Mouse (Mus musculus) myocyte (in vitro differentiated cells): ENCODE measurements at regions not wholly inside any gene's neighbourhood (a gene's known extent, or its start where the extent isn't known, plus 50 kb on each side); places are given as distances from the start of the nearest gene placed in this dataset.

Source experiments
- POLR2A ChIP-seq: IDR thresholded peaks from one replicate; pipeline ENCODE4 v1.6.1; 2011; ENCODE audit warnings: low read depth, mild to moderate bottlenecking, control low read depth, moderate library complexity; ENCODE audit not compliant: insufficient read length
- USF1 ChIP-seq: IDR thresholded peaks from one replicate; pipeline ENCODE4 v1.6.1; 2011; ENCODE audit warnings: low read depth, mild to moderate bottlenecking, control low read depth, moderate library complexity

DNA sequence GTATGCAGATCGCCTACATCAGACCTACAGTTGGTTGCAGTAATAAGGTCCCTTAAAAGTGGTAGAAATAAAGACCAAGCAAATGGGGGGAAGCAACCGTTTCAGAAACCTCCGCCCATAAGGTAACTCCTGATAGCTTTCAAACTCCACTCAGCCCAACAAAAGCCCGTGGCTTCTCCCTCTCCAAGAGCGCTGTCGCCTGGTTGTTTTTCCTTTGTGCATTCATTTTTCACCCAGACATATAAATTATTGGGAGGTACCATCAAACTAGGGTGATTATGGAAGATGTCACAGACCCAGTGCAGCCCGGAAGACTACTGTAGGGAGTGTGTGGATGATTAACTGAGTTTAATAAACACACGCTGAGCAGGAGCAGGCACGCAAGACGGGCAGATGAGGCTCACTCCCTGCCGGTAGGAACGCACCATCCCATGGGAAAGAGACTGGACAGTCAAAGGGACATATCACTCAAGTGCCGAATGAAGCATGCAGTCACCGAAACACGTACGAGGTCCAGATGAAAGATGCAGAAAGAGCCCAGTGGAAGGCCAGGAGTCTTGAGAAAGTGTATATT lies 189.8 kb downstream of the Nr2f2 start:
- TF ChIP-seq USF1: no peak
- TF ChIP-seq POLR2A: no peak
